Mouse (Mus musculus) ES-Bruce4 (cell line): Measurements from ENCODE around the gene Klrg1.

ENCODE experiments used
- CTCF ChIP-seq: IDR thresholded peaks from one replicate; pipeline ENCODE4 v1.8.1; 2011; ENCODE audit warnings: low read depth, low read length
- EP300 ChIP-seq: IDR thresholded peaks from 2 replicates; pipeline ENCODE4 v1.6.1; 2011; ENCODE audit warnings: low read depth, low read length; ENCODE audit not compliant: insufficient read depth
- POLR2A ChIP-seq: IDR thresholded peaks from one replicate; pipeline ENCODE4 v1.8.1; 2011; ENCODE audit warnings: low read length; ENCODE audit not compliant: insufficient read depth

- TF ChIP-seq CTCF (no peak), POLR2A (no peak), EP300 (no peak)
Measured at GRCm38 (mm10) chr6:122291264-122291663, 8.6 kb upstream of the Klrg1 start.
